Mouse (Mus musculus) urinary bladder, postnatal 4 days (tissue): ENCODE measurements around the gene Prmt1.

Experiments used
- DNase-seq, 2 experiments: peaks; one replicate each; pipeline ENCODE4 v3.0.0; 2021 to 2022; ENCODE audit warnings: low spot score in 2 of 2

Gene Prmt1

GRCm38 (mm10) chr7:44978300-44978699, 8.1 kb downstream of the Prmt1 start:
- no peak for DNase-seq

DNA sequence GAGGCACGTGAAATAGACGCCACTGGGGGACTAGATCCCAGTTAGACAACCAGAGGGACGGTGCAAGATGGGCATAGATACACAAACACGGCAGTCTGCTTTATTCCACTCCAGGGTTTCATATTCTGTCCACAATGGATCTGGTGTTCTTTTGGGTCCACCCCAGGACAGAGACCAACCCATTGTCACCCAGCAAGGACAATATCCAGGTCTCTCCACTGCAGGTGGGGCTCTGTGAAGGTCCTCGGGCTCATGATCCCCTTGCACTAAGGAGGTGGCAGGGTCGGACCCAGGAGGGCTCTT, 11.3 kb downstream of the Prmt1 start:
- DNase-seq: no peak

- DNase-seq: peak; percentile 82 to 89
Measured at GRCm38 (mm10) chr7:44974383-44975116, 11.8 kb downstream of the Prmt1 start, which contains the start of gene Cpt1c. Gene Cpt1c, minus strand, starts transcription at chr7:44974851.

GRCm38 (mm10) chr7:44973415-44974130, 12.8 kb downstream of the Prmt1 start:
- DNase-seq: no peak

DNA sequence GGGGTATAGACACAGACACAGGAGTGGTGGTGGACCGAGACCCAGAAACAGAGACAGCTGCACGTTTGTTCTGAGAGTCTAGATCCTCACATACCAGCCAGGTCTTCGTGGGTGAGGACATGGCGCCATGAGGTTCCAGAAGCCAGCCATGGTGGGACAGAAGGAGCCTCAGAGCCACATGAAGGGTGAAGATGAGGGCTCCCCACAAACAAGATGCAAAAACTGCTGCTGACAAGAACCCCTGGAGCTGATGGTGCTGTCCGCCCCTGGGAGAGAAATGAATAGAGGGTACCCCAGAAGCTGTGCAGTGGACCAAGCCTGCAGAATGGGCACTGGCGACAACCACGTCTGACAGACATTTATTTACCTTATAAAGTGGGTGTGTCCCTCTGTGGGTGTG, 15.2 kb downstream of the Prmt1 start:
- no peak for DNase-seq

GRCm38 (mm10) chr7:44970231-44970691, 16.1 kb downstream of the Prmt1 start:
- DNase-seq: peak; percentile 87

GRCm38 (mm10) chr7:44966638-44967037, 19.7 kb downstream of the Prmt1 start:
- no peak for DNase-seq

GRCm38 (mm10) chr7:44965975-44966374, 20.4 kb downstream of the Prmt1 start:
- DNase-seq: no peak

GRCm38 (mm10) chr7:44964990-44965389, 21.4 kb downstream of the Prmt1 start:
- DNase-seq: no peak

GRCm38 (mm10) chr7:44962831-44963230, 23.5 kb downstream of the Prmt1 start:
- no peak for DNase-seq

- DNase-seq: no peak
Measured at GRCm38 (mm10) chr7:44962337-44962736, 24.0 kb downstream of the Prmt1 start.

DNA sequence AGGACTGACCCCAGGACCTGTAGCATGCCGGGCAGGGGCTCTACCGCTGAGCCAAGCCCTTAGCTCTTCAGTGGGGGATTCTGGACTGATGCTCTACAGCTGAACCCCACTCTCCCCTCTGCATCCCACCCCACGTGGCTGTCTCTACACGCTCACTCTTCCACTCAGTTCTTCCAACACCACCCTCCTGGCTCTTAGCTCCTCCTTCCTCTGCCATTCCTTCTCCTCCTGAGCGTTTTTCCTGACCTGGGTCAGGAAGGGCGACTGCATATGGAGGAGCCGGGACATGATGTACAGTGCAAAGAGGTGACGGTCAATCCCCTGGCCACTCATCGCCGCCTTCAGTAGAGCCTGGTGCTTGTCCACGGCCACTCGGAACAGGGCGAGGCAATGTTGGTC, 25.9 kb downstream of the Prmt1 start:
- no peak for DNase-seq

- DNase-seq: peak in 1 of 2 experiments; percentile 17
Measured at GRCm38 (mm10) chr7:44959874-44960511, 26.4 kb downstream of the Prmt1 start.

- peak in 1 of 2 experiments; percentile 13 for DNase-seq
Measured at GRCm38 (mm10) chr7:44959281-44959680, 27.1 kb downstream of the Prmt1 start.

DNA sequence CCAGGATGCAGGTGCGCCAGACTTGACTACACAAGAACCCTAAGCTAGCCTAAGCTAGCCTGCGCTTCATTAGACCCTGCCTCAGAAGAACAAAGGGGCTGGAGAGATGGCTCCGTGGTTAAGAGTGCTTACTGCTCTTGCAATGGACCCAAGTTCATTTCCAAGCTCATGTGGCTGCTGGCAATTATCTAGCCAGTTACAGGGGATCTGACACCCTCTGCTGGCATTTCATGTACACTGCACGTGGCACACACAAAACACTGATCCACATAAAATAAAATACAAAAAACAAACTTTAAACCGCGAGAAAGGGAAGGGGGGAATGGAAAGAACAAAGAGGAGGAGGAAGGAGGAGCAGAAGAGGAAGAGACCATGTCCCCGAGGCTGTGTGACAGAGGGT, 28.2 kb downstream of the Prmt1 start:
- no peak for DNase-seq

GRCm38 (mm10) chr7:44957183-44957835, 29.1 kb downstream of the Prmt1 start:
- DNase-seq: peak in 1 of 2 experiments; percentile 65

GRCm38 (mm10) chr7:44956266-44956665, 30.1 kb downstream of the Prmt1 start:
- DNase-seq: no peak

DNA sequence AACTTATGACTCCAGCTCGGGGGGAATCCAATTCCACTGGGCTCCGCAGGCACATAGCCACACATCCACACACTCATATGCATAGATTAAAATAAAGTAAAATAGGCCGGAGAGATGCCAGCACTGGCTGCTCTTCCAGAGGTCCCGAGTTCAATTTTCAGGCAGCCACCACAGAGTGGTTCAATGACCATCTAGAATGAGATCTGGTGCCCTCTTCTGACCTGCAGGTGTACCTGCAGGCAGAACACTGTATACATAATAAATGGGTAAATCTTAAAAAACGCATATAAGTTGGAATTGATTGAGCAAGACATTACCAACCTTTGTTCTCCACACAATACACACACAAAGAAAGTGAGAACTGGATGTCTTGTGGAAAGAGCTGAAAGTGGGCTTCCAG, 30.7 kb downstream of the Prmt1 start:
- DNase-seq: no peak

DNA sequence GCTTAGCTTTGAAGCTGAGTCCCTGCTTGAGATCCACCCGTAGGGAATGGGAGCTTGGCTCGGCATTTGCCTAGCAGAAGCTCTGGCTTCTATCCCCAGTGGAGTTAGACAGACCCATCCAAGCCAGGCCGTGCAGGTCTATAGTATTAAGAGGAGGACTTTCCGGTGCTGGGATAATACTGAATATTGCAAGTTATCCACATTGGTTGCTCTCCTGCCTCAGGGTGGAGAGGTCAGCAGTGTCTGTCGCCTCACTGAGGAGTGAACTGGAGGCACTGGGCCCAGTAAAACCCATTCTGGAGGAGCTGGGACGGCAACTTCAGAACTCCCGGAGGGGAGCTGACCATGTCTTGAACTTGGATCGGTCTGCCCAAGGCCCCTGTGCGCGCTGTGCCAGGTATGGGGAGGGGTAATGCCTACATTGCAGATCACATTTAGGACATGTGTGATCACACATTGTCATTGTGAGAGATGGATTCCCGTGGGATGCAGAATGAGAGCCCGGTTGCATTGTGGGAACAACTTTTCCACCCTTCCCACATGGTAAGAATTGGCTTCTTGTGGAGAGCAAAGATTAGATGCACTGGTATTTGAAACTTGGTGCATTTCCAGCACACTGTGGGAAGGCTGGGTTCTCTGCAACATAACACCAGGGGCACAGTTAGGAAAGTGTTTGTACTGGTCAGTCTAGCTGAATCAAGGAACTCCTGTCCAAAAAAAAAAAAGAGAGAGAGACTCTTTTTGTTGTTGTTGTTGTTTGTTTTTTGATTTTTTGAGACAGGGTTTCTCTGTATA, 32.1 kb downstream of the Prmt1 start:
- DNase-seq: no peak

DNA sequence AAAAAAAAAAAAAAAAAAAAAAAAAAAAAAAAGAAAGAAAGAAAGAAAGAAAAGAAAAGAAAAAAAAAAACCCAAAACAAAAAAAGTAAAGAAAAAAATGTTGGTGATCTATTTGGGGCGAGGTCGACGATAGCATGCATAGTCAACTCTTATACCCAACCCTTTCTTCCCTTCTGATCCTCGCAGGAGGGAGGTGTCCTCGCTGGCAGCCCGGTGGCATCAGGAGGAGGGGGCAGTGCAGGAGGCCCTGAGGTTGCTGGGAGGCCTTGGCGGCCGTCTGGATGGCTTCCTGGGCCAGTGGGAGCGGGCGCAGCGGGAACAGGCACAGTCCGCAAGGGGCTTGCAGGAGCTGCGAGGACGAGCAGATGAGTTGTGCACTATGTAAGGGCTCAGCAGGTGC, 32.8 kb downstream of the Prmt1 start:
- no peak for DNase-seq

DNA sequence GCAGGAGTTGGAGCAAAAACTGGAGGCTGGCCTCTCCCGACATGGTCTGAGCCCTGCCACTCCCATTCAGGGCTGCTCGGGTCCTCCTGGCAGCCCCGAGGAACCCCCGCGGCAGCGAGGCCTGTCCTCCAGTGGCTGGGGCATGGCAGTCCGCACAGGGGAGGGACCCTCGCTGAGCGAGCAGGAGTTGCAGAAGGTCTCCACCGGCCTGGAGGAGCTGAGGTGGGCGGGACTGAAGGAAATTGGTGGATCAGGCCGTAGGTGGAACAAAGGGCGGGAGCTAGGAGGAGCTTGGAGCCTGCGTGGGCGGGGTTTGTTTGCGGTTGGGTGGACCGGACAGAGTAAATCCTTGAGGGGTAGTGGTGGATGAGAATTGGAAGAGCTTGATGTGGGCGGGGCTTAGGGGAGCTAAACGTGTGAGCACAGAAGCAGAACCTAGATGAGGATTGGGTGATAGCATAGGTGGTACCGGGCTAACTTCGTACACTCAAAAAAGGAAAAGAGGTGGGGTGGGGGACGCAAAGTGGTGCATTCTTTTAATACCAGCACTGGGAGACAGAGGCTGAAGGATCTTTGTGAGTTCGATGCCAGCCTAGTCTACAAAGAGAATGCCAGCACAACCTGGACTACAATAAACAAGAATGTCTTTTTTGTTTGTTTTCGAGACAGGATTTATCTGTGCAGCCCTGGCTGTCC, 33.6 kb downstream of the Prmt1 start:
- DNase-seq: peak; percentile 89 to 94
